Mouse (Mus musculus) spleen, postnatal 10 days (tissue): ENCODE results near the gene Gm14548.
A peak's percentile ranks its signal among the peaks of the same experiment; 100 is the strongest.
"Not testable (repeated sequence)": the region's sequence is repeated elsewhere in the genome, so short reads cannot be mapped to it uniquely, and the experiment has no call there.

ENCODE experiments used
- DNase-seq, 2 experiments: peaks; one replicate each; pipeline ENCODE4 v3.0.0; 2021 to 2022; ENCODE audit warnings: low spot score in 2 of 2

Gene Gm14548

DNA sequence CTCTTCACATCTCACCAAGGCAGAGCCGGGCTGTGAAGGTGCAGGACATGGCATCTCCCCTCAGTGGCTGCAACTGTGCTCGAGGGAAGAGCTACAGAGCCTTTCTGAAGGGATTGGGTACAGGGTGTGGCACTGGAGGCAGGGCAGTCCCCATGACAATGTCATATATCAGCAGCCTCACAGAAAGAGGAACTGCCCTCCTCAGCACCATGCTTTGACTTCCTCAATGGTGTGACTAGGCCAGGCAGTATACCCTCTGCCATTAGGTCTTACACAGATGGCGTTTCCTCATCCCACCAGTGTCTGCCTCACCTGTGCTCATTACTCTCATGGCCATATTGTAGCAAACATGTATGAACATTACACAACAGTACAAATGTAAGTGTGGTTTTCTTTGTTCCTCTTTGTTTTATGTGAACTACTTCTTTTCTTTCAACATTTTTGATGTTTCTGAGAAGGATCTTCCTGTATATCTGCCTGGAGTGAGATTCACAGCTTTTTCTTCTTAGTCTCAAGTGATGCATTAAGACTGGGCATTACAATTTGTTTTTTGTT, at the start of gene Gm14548:
Gene Gm14548, minus strand, starts transcription at position 85 of the 555 bp plus-strand sequence.
- DNase-seq = peak in 1 of 2 experiments; percentile 39

DNA sequence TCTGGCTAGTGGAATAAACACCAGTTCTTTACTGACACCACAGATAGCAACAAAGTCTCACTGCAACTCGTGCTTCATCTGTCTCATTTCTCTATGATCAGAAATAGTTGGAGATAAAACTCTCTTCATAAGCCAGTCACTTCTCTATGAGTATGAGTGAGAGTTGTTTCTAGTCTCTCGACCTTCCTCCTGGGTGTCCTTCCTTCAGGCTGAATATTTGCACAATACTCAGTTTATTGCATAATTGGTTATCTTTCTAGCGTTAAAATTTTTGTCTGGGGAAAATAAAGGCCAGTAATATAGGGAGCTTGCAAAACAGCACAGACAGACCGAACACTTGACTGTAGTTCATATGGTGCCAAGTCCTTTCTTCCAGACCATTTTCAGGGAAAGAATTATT, 48.2 kb upstream of the Gm14548 start:
- DNase-seq = no peak

DNA sequence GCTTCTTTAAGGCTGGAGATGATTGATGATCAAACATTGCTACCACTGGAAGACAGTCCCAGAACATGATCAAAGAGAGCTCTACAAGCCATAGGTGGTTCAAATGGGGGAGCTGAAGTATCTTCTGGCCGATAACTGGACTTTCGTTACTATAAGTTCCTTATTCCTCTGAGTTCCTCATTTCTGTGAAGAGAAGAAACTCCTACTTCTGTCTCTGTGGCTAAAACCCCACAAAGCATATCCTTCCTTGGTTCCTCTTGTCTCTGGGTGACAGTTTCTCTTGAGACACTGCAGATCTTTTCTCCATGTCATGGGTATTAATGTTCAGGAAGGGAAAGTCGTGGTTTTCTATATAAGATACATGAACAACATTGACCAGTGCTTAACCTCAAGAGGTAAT, 43.0 kb upstream of the Gm14548 start:
- DNase-seq = no peak

DNA sequence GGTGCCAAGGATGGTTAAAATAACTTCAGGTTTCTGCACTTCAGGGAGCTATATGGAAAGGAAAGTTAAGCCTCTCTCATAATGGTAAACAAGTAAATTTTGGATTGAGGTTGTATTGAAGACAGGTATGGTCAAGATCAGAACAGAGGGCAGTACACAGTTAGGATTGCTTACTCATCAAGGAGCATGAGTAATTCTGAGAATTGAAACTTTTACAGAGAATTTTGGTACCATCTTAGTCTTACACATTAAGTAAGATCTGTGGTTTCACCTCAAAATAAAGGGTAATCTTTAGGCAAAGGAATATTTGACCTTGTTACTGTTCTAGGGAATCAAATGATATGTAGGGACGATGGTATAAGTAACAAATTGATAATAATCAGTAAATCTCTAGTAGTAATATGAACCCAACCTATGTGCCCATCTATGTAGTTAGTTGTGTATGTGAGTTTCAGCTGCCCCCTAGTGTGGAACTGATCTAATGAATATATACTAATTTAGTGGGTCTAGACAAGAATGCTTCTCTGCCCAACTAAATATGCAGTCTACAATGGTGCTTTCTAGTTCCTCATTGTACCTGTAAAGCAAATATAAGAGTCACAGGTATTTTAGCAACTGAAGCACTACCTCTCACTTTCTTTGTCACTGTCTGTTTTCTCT, 42.1 kb upstream of the Gm14548 start:
- no peak for DNase-seq

DNA sequence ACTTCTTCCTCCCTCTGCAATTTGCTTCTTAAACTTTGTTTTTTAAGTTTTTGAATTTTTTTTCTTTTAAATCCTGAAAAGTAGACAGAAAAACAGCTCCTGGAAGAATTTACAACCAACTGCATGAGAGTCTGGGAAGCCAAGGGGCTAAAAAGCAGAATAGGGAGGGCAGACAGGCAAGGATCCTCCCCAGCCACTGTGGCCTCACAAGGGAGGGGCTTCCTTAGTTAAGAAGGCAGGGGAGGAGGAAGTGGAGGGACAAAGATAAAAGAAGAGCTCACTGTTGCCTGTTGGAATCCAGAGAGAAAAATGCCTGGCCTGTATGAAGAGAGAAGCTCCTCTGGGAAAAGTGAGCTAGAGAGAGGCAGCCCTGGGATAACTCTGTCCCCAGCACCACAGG, 37.6 kb upstream of the Gm14548 start:
- DNase-seq = not testable (repeated sequence)

DNA sequence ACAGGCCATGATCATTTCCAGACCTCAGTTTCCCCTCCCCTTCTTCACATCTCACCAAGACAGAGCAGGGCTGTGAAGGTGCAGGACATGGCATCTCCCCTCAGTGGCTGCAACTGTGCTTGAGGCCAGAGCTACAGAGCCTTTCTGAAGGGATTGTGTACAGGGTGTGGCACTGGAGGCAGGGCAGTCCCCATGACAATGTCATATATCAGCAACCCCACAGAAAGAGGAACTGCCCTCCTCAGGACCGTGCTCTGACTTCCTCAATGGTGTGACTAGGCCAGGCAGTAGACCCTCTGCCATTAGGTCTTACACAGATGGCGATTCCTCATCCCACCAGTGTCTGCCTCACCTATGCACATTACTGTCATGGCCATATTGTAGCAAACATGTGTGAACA, 17.5 kb upstream of the Gm14548 start, which contains the start of gene Lilra6:
Gene Lilra6, minus strand, starts transcription at position 117 of the 400 bp plus-strand sequence.
- DNase-seq = peak in 1 of 2 experiments; percentile 26

DNA sequence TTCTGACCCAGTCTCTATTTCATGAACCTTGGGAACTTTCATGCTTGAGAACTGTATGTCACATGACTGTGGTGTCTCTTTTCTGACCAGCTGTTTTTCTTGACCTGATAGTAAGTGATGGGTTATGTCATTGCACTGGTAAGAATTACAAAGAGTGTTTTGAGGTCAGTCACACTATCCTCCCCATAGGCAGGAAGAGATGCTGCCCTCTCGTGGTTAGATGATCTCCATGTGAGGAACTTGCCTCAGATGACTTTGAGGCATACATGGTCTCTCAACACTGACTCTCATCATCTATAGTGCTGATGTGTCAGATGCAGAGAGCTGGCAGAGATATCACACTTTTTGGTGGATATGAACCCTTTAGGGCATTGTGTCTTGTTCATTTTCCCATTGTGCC, 5.8 kb upstream of the Gm14548 start:
- DNase-seq = peak in 1 of 2 experiments; percentile 38

DNA sequence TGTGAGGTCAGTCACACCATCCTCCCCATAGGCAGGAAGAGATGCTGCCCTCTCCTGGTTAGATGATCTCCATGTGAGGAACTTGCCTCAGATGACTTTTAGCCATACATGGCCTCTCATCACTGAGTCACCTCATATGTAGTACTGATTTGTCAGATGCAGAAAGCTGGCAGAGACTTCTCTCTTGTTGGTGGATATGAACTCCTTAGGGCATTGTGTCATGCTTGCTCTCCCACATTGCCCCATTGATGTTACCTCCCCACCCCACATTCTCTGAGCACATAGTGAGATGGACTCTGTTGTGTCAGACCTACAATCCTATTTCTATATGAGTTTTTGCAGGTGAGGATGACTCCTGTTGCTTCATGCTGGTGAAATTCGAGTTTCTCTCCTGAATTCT, 22.9 kb downstream of the Gm14548 start:
- not testable (repeated sequence) for DNase-seq

DNA sequence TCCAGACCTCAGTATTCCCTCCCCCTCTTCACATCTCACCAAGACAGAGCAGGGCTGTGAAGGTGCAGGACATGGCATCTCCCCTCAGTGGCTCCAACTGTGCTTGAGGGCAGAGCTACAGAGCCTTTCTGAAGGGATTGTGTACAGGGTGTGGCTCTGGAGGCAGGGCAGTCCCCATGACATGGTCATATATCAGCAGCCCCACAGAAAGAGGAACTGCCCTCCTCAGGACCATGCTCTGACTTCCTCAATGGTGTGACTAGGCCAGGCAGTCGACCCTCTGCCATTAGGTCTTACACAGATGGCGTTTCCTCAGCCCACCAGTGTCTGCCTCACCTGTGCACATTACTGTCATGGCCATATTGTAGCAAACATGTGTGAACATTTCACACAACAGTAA, 53.0 kb downstream of the Gm14548 start, which contains the start of gene Pira2:
Gene Pira2, minus strand, starts transcription at position 101 of the 400 bp plus-strand sequence.
- DNase-seq = not testable (repeated sequence)

DNA sequence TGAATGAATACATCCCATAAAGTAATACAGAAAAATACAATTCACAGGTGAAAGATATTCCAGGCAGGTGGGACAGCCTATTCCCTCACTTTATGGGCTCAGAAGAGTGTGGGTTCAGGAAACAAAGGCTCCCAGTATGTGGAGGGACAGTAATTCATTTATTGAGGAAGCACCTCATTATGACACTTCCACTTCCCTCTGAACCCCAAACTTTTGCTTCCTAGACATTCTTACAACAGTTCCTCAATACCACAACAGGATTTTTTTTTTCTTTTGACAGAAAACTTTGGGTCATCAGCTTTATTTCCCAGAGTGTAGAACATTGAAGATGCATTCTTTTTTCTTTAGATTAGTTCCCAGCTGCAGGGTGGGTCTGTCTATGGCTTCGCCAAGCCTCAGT, 60.1 kb downstream of the Gm14548 start:
- DNase-seq = not testable (repeated sequence)
